Mouse (Mus musculus) WW6 (cell line): Measurements from ENCODE around the gene Ano8.

Experiments
- DNase-seq: peaks from one replicate; pipeline ENCODE4 v3.0.0-alpha.2; 2013; ENCODE audit warnings: low read depth, low spot score

The Ano8 gene

GRCm38 (mm10) chr8:71498816-71499690 lies 13.3 kb upstream of the Ano8 start:
- DNase-seq: no peak

GRCm38 (mm10) chr8:71497881-71498501 lies 12.2 kb upstream of the Ano8 start:
- no peak for DNase-seq

- no peak for DNase-seq
Measured at GRCm38 (mm10) chr8:71497077-71497645, 11.4 kb upstream of the Ano8 start.

- no peak for DNase-seq
Measured at GRCm38 (mm10) chr8:71496481-71496880, 10.7 kb upstream of the Ano8 start.

GRCm38 (mm10) chr8:71495811-71496210 lies 10.0 kb upstream of the Ano8 start:
- DNase-seq: no peak

- DNase-seq: no peak
Measured at GRCm38 (mm10) chr8:71495039-71495438, 9.3 kb upstream of the Ano8 start.

GRCm38 (mm10) chr8:71488454-71488853 lies 2.7 kb upstream of the Ano8 start:
- peak; percentile 96 for DNase-seq

GRCm38 (mm10) chr8:71487691-71488445 lies 2.1 kb upstream of the Ano8 start, which contains the start of gene Gtpbp3:
TSS of gene Gtpbp3 (plus strand) at chr8:71488103.
- DNase-seq: no peak

- DNase-seq: no peak
Measured at GRCm38 (mm10) chr8:71486136-71486529, 370 bp upstream of the Ano8 start.

- no peak for DNase-seq
Measured at GRCm38 (mm10) chr8:71484736-71485135, 1.0 kb downstream of the Ano8 start.

- DNase-seq: peak; percentile 88
Measured at GRCm38 (mm10) chr8:71483932-71484331, 1.8 kb downstream of the Ano8 start.

GRCm38 (mm10) chr8:71478943-71479342 lies 6.8 kb downstream of the Ano8 start:
- no peak for DNase-seq

GRCm38 (mm10) chr8:71477196-71477845 lies 8.4 kb downstream of the Ano8 start:
- DNase-seq: no peak

GRCm38 (mm10) chr8:71476099-71476940 lies 9.4 kb downstream of the Ano8 start:
- no peak for DNase-seq

GRCm38 (mm10) chr8:71475702-71476075 lies 10.1 kb downstream of the Ano8 start:
- no peak for DNase-seq

- DNase-seq: no peak
Measured at GRCm38 (mm10) chr8:71474785-71475701, 10.7 kb downstream of the Ano8 start.

GRCm38 (mm10) chr8:71474344-71474743 lies 11.4 kb downstream of the Ano8 start:
- no peak for DNase-seq

GRCm38 (mm10) chr8:71472601-71473386 lies 13.0 kb downstream of the Ano8 start:
- no peak for DNase-seq

- no peak for DNase-seq
Measured at GRCm38 (mm10) chr8:71471861-71472260, 13.9 kb downstream of the Ano8 start.
